Mouse (Mus musculus): ENCODE data around the gene Nedd4.

DNA sequence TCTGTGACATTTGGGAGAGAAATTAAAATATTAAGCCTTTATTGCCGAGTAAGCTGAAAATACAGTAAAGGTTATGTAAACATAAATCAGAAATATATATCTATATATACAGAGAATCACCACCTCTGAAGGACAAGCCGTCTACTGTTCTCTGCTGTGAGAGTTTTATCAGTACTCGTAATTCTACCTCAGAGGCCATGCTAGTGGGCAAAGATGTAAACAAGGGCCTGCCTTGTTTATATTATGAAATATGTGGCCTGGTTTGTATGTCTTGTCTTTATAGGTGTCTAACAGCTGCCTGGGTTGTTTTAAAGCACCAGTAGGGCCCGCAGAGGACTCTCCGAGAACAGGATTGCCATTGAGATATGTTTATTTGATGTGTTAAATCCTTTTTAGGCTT, 29.8 kb downstream of the Nedd4 start:
- TF ChIP-seq MYOG (IDR thresholded peaks at IDR 0.05; ENCODE audit: control insufficient read depth in 1 of 3, insufficient read depth in 1 of 3, insufficient read length in 2 of 3, low read depth in 2 of 3) = no peak
- TF ChIP-seq MAX (IDR thresholded peaks at IDR 0.05; ENCODE audit: low read depth) = no peak
- no peak for TF ChIP-seq TCF3 (IDR thresholded peaks at IDR 0.05; ENCODE audit: insufficient read length, low read depth)
- TF ChIP-seq POLR2A (IDR thresholded peaks at IDR 0.05; ENCODE audit: insufficient read length, low read depth) = no peak
- no peak for TF ChIP-seq MYOD1 (IDR thresholded peaks at IDR 0.05; ENCODE audit: control insufficient read depth in 1 of 3, insufficient read length in 2 of 3, low read depth in 2 of 3)
- no peak for TF ChIP-seq REST (IDR thresholded peaks at IDR 0.05; ENCODE audit: insufficient read depth, insufficient read length)
- TF ChIP-seq USF1 (IDR thresholded peaks at IDR 0.05; ENCODE audit: low read depth) = no peak
- no peak for TF ChIP-seq TCF12 (IDR thresholded peaks at IDR 0.05; ENCODE audit: insufficient read depth, poor library complexity, severe bottlenecking)
- no peak for TF ChIP-seq E2F4 (IDR thresholded peaks at IDR 0.05; ENCODE audit: insufficient read depth)
- TF ChIP-seq CEBPB (IDR thresholded peaks at IDR 0.05; ENCODE audit: insufficient read depth, poor library complexity, severe bottlenecking) = no peak
